Mouse (Mus musculus) right cerebral cortex, postnatal 10 days (tissue): ENCODE data around the gene Enthd1.

Experiments
- DNase-seq, 2 experiments: peaks; one replicate each; pipeline ENCODE4 v3.0.0; 2021; ENCODE audit warnings: low spot score in 2 of 2

Enthd1 gene

DNA sequence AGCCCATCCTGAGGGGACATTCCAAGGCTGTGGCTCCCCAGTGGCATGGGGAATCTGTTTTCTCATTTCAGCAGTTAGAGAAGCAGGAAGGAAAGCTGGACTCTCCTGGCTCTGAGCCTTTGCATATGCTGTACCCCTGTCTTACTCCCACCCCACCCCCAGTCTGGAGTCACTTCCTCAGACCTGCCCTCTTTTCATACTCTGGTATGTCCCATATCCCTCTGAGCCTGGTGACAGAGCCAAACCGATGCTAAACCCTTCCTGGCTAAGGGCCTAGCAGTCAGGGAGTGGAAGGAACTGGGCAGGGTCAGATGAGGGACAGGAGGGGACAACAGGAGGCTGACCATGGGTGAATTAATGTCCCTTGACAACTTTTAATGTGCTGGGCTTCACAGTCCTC is 157.1 kb downstream of the Enthd1 start:
- no peak for DNase-seq
